Mouse (Mus musculus) R1 (cell line): ENCODE results near the gene Dock3.

Experiments
- DNase-seq: peaks from one replicate; pipeline ENCODE4 v3.0.0-alpha.2; 2018; ENCODE audit warnings: low read depth, low spot score

The Dock3 gene

DNA sequence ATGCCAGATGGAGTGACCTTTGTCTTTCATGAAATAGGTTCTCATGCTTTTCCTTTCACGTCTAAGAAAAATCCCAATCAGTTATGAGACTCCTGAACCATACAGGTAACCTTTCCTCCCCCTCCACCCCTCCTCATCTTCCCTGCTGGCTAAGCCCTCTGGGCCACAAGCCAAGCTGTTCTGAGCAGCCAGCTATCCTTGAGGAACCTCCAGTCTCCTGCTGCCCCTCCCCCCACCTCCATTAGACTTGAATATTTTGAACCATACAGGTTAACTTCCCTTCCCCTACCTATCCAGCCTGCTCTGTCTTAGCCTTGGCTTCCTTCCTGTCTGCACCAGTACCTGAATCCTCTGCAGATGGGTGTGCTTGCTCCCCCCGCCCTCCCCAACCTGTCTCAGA is 204.1 kb downstream of the Dock3 start:
- no peak for DNase-seq

DNA sequence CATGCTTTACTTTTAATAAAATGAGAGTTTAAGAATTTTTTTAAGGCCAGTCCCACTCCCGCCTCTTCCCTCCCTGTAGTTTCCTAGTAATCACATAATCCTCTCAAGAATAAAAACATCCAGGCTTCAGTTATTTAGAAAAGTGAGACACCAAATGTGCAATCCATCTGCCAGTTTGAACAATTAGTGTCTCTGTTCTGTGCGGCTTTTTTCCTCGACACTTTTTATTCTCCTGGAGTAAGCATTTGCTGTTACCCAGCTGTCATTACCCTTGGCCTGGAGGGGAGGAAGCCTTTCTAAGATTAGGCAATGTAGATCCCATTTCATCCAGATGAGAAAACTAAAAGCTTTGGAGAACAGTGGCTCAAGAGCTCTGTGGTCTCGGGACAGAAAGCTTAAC is 221.9 kb downstream of the Dock3 start:
- no peak for DNase-seq

DNA sequence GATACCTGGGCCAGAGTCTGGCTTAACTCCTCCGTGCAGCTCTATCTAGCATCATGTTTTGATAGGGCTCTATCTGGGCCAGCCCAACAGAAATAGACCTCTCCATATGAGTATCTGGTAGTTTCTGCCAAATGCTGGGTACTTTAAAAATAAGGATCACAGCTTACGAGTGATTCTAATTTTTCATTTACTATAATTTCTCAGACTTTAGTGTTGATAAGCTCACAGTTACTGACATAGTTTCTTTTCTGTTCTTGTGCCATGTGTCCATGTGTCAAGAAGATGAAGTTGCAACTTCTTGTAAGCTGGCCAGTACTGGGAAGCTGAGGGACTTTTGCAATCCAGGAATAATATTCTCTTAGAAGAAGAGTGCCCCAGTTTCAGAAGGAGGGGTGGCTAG is 228.5 kb downstream of the Dock3 start:
- DNase-seq, result no peak

DNA sequence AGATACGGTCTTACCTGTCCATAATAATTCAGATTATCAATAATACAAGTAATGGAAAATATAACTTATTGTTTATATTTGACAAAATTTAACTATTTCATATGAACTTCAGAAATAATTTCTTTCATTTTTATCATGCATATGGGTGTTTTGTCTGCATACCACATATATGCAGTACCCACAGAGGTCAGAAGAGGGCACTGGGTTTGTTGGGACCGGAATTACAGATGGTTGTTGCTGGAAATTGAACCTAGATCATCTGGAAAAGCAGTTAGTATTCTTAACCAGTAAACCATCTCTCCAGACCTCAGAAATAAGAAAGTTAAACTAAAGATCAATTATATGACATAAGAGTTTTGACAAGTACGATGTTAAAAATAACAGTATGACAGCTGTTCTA is 261.0 kb downstream of the Dock3 start:
- DNase-seq, result peak; percentile 20

DNA sequence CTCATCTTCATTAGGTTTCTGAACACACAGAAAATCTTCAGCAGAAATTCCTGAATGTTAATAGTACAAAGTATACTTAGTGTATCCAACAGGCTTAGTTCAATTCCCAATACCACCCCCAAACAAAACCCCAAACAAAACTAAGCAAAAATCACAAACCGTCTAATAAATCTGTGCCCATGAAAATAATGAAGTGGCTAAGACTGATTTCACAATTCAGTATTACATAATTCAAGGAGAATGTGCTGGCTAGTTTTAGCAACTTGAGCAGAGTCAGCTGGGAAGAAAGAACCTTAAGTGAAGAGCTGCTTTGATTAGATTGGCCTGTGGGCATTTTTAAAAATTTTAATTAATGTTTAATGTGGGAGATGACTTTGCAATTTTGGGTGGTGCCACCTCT is 273.3 kb downstream of the Dock3 start:
- no peak for DNase-seq

DNA sequence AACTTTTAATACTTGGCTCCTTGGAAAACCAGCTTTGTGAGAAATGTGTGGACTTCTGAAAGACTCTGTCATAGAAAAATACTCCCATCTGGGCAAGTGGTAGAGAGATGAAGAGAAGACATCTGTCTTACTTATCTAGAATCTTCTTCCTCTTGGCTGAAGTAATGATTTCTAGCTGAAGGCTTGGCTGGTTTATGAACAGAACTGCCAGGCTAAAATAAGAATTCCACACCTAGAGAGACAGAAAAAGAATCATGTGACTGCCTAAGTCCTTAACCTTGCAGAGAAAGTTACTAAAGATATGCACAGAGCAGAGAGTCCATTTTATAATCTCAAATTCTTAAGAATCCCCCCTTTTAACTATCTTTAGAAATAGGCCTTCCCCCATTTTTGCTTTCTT is 276.2 kb downstream of the Dock3 start:
- no peak for DNase-seq

DNA sequence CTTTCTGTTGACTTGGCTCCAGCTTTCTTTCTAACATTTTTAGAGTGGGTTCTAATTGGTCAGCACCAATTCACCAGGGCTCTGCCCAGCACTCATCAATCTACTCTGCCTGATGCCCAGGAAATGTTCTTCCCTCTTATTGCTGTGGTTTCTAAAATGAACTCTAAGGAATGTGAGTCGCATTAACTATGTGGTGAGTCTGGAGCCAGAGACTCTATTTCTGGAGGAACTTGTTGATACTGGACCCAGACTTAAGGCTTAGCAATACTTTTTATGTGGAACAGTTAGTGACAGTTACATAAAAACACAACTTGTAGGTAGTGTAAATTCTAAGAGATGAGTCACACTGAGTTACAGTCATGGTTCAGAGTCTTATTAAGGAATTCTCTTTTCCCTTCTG is 296.7 kb downstream of the Dock3 start:
- DNase-seq, result no peak

DNA sequence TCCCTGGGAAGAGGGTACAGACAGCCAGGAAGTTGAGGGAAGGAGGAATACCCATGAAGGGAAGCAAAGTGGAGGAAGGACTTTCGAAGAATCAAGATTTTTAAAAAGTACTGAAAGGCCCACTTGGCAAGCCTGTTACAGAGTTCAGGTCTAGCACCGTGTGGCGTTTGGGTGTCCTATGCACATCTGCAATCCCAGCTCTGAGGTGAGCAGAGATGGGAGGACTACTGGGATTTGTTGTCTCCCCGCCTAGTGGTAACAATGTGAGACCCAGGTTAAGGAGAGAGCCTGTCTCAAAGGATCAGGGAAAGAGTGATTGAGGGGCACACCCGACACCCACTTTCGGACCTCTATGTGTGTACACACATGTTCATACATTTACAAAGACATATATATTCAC is 316.8 kb downstream of the Dock3 start:
- DNase-seq, result no peak

DNA sequence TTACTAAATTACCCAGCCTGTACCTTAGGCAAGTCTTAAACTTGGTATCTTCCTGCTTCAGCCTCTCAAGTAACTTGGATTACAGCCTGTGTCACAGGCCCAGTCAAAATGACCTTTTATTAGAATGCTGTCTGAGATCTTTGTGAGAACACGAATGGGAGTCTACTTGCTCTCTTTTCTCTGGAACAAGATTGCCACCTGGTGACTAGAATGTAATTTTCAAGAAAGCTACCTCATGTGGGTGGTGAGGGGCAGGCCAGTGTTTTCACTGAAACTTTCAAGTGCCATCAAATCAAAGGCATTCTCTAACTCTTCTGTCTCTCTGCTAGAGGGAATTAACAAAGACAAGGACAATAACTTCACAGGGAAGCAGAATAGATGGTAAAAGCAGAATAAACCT is 317.9 kb downstream of the Dock3 start:
- peak; percentile 10 for DNase-seq

DNA sequence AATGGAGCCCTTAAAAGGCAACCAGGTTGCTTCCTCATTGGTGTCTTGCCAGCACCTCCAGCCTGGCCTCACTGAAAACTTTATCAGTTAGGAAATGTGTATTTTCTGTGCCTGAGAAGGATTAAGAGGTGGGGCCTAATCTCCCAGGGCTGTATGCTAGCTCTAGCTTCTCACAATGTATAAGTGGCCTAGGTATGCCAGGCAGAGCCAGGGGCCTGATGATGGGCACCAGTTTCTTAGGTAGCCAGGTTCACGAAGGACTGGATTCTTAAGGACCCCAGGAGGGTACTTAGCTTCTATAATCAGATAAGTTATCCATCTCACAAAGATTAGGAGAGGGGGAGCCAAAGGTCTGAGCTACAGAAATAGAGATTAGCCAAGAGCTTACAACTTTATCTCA is 320.1 kb downstream of the Dock3 start:
- no peak for DNase-seq

DNA sequence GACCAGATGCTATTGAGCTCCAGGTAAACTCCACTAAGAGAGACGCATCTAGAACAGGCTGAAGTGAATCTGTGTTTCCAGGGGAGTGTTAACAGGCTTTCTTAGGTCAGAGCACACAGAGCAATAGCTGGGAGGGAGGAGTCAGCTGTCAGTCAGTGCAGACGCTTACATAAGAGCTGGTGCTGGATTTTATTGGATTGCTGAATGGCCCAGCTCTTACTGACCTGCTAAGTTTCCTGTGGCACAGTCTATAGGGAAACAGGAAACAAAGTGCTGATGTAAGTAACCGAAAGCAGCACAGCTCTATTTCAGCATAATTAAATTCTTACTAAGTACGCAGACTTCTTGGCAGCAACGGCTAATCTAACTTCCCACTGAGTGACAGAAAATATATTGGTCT is 323.0 kb downstream of the Dock3 start:
- no peak for DNase-seq

DNA sequence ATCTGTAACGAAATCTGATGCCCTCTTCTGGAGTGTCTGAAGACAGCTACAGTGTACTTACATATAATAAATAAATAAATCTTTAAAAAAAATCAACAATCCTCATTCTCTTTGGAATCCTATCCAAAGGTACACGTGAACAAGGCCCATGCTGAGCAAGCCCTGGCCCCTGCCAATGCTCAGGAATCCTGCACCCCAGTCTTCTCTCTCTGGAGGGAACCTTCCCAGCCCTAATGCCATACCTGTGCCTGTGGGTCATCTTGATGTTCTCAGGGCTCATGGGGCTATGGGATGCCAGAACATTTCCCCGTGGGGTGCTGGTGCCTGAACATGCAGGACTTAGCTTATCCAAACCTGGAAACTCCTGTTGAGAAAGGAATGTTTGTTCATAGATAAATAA is 323.5 kb downstream of the Dock3 start:
- no peak for DNase-seq

DNA sequence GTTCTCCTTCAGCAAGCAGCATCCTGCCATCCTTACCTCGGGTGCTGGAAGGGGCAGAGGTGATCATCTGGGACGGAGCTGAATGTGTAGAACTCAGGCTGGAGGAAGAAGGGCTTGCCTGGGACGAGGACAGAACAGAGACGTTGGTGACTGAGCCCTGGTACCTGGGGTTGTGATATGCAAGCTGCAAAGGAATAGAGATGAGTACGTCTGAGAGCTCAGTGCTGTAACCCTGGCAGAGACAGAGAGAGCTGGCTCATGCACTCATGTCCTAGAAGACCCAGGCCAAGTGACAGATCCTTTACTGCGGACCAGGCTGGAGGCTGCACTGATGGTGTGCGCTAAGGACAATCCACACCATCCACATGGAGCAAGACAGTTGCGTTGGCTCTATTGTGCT is 325.1 kb downstream of the Dock3 start:
- DNase-seq, result no peak

DNA sequence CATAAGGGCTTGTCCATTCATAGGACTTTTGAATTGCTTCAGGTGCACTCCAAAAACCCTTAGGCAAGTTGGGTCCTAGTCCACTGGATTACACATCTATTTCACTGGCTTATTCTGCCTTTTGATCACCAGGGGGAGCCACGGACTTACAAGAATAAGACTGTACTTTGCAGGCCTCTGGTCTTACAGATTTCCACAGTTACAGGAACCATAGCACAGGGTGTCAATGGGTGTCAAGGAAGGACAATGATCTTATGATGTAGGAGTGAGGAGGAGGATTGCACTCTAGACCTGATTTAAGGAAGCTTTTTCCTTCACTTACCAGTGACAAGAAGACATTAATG is 327.9 kb downstream of the Dock3 start:
- DNase-seq, result peak; percentile 74

DNA sequence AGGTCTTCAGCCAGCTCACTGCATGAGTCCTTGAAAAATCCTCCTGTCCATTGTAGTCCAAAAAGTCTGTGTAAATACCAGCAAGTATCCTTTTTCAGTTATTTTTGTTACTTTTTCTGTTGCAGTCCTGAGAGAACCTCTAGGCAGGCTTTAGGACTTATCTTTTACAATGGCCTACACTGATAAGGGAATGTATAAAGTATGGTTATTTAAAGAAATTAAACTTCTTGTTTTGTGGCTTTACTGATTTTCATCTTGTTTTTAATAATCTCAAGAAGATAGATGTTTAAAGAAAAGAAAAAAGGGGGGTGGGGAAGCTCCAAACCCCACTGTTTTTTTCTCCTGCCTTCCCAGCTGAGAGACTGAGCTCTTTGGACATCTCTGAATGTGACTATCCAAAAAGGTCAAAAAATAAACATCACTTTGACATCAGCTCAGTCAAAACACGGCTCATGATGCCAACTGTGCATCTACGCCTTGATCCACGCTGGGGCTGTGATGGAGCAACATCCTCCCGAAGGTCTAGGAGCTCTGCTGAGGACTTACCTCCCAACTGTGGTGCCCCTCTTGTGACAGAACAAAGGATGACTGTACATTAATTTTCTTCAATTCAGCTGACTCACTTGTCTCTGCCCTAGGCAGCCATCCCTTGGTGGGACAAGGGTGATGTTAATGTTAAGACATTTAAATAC is 328.5 kb downstream of the Dock3 start:
- no peak for DNase-seq

DNA sequence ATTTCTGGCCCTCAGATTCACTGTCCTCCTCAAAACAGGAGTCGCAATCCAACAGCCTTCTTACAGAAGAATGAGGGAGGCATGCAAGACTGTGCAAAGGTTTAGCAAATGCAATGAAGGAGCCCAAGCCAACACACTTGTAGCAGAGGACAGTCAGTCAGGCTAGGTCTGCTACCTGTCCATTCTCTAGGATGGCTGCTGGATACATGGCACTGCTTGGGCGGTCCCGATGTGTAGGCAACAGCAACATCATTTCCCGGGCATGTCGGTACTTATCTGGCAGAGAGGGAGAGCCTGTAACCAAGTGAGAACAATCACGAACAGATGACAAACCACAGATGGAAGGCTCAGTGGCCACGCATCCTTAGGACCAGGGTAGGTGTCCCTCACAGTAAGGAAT is 330.1 kb downstream of the Dock3 start:
- DNase-seq, result no peak

DNA sequence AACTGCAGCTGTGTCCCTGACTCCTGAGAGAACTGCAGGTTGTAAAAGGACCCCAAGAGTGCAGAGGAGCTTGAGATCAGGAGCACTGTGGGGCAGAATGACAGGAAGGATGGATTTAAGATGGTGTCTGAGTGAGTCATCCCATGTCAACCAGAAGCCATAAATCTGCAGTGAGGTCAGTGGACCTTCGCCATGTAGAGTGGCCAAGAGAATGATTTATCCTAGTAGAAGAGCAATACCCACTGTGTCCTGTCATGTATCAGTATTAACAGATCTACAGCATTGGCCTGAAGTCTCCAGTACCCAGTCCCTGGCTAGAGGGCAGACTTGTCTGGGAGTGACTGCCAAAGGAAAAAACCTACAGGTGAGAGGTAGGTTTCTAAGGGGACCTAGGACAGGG is 332.8 kb downstream of the Dock3 start:
- no peak for DNase-seq

DNA sequence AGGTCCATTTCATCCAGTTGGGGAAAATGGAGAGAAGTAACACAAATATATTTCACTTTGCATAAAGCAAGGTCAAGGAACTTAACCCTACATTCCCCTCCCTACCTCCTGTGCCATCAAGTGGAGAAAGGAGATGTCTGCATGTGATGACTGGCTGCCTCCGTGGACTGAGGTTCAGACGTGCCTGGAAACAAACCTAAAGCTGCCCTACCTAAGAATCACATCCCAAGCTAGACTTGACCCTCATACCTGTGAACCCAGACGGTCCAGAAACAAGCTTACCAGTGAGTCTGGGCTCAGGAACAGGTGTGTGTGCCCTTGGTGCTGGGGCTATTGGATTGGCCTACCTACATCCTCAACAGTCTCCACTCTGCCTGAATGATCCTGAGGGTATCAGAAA is 338.4 kb downstream of the Dock3 start:
- DNase-seq, result no peak

DNA sequence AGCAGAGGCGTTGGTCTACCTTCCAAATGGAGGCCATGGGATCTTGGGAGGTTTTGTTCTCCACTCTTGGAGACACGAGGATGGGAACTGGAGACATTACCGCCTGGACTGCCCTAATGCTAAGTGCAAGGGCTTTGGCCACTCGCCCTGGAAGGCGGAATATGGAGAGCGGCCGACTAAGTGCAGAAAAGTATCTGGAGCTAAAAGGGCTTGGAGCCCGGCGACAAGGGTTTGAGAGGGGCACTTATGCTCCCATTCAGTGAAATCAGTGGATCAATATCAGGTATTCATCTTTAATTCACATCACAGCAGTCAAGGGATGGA is 339.2 kb downstream of the Dock3 start:
- DNase-seq, result no peak

DNA sequence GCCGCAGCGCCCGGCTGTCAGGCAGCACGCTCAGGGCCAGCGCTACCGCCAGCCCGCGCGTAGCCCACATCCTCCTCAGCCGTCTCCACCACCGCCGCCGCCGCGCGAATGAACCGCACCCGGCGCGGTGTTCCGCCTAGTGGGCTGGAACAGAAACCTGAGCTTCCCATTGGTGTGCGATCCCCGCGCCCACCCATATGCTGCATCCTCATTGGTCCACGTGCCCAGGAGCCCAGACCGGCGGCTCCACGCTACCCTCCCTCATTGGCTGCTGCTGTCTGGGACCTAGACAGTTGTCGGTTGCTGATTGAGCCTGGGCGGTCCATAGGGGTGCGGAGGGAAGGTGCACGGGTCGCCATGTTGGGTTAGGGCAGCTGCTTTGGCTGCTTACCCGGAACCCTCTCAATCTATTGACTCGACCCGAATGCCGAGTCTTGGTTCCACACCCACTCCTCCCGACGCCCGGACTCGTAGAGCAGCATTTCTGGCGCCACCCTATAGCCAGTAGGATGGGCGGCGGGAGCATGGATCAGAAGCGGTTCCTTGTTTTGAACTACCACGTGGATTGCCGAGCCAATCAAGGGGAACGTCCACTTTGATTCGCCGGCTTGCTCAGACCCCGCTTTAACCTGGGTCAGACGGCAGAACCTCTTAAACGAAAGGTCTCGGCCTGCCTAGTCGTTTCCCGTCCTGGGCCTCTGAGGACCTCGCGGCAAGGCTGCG is 339.7 kb downstream of the Dock3 start, which contains the start of gene Manf:
Gene Manf (minus strand): TSS at position 151 of the 723 bp plus-strand sequence.
- peak; percentile 99 for DNase-seq

DNA sequence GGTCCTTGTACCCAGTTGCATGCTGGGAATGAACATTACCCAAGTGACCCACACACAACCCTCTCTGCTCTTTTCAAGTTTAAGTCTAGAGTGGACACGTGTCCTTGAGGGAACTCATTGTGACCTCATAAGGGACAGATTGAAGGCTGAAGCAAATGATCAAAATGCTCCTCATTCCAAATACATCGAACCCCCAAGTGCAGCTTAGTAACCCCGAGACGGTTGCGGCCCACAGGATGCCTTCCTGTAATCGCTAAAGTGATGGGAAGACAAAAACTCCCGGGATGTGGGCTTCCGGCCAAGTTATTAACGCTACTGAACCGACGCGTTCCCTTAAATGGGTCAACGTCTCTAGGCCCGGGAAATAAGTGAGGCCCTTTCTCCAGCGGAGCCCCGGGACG is 340.4 kb downstream of the Dock3 start:
- DNase-seq, result peak; percentile 33

DNA sequence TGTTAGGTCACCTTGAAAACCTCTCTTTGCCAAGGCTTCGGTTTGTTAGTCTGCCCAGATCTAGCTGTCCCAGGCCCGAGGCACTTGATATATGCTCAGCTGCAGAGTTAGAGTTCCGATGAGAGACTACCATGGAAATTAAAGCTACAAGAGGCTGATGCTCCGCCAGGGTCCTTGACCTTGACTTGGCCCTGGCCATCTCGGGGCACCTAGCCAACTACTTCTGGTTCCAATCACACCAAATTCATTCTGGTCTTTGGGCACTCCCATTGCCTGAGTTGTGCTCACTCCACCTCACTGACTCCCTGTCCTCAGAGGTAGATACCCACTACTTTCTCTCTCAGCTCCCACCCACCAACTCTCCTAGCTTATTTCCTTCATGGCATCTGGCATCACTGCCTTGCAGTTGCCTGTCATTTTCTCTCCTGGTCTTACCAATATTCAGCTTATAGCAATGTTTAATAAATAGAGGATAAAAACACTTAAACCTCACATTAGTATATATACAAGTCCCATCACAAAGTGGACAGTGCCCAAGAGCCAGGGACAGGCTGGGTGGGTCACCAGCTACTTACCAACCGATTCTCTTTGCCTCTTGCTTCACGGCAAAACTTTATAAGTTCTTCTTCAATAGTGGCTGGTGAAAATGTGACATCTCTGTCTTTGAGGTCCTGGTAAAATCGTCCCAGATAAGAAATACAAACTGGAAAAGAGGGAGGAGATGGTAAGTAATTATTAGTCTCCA is 341.0 kb downstream of the Dock3 start:
- DNase-seq, result no peak

DNA sequence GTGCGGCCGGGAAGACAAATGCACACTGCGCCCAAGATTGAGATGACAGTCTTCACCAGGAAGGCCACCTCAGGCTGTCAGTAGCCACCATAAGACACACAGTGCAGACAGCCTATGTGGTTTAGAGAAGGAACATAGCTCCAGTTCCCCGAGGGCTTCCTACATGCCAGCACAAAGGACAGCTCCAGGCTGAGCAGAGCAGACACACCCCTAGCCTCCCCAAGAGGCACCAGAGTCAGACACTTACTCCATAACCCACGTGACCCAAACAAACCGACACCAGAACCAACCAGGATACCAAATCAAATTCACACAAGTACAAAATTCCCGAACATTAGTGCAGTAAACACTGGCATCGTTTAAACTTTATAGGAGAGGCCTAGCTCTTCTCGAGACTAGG is 342.4 kb downstream of the Dock3 start:
- DNase-seq, result peak; percentile 66
